Mouse (Mus musculus): ENCODE results near the gene Cmtm5.
A peak's percentile ranks its signal among the peaks of the same experiment; 100 is the strongest.
"Not testable (repeated sequence)": the region's sequence is repeated elsewhere in the genome, so short reads cannot be mapped to it uniquely, and the experiment has no call there.

Gene Cmtm5

GRCm38 (mm10) chr14:54932645-54933150 lies 3.4 kb upstream of the Cmtm5 start, which contains the start of gene Il25:
Il25 (plus strand) TSS chr14:54932695.
- no peak for DNase-seq (ENCODE audit: low read depth, low spot score)

GRCm38 (mm10) chr14:54936831-54937160 lies 735 bp downstream of the Cmtm5 start:
- DNase-seq (ENCODE audit: low read depth, low spot score) = no peak

DNA sequence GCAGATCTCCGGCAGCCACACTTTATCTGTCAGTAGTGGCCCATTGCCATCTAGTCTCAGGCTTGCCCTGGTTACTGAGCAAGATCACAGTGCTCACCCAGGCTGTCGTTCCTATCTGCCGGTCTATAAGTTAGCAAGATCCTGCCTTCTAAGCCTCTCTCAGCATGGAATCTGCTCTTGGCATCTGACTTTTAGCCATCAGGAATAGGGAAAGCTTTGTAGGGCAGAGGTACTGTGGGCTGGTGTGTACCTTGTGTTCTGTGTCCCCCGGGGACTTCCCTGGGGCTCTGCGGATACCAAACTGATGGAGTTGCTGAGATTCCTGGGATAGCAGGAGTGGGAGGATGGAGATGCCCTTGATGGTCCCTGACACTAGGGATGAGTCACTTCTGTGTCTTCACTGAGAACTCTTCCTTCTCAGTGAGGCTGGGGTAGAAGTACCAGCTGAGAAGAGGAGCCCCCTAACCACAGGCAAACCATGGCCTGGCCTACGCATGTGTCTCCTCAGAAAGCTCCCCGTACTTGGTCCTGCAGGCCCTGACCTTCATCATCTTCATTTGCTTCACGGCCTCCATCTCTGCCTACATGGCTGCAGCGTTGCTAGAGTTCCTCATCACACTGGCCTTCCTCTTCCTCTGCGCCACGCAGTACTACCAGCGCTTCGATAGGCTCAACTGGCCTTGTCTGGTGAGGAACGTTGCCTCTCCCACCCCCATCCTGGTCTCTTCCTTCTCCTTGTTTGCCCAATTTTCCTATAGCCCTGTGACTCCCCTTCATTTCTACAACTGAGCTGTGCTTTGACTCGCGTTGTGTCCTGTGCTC lies 1.5 kb downstream of the Cmtm5 start:
- no peak for DNase-seq (ENCODE audit: low read depth, low spot score)

DNA sequence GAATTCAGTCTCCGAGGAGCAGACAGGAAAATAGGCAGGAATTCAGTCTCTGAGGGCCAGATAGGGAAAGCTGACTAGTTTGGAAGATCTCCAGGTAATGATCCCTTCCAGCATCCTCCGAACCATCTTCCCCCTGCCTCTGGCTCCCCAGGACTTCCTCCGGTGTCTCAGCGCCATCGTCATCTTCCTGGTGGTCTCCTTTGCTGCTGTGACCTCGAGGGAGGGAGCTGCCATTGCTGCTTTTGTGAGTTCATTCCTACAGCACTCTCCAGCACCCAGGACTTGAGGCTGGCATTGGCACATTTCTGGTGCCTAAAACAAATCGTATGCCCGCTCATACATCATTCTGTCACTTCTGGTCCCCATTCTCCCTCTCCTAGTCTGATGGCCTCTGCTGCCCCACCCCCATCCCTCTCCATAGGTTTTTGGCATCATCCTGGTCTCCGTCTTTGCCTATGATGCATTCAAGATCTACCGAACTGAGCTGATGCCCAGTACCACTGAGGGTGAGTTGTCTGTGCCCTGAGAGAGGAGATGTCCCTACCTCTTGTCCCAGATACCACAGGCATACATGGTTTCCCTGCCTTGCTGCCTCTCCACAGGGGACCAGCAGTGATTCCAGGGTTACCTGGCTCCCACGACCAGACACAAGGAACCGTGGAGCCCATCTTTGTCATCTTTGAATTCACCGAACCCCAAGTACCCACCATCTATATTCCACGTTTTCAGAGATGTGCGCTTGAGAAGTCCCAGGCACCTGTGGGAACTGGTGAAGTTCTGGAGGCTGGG lies 2.6 kb downstream of the Cmtm5 start:
- DNase-seq (ENCODE audit: low read depth, low spot score) = no peak

GRCm38 (mm10) chr14:54939434-54940175 lies 3.5 kb downstream of the Cmtm5 start:
- peak; percentile 68 for DNase-seq (ENCODE audit: low read depth, low spot score)

- no peak for DNase-seq (ENCODE audit: low read depth, low spot score)
Measured at GRCm38 (mm10) chr14:54940176-54940530, 4.1 kb downstream of the Cmtm5 start.

- DNase-seq (ENCODE audit: low read depth, low spot score) = no peak
Measured at GRCm38 (mm10) chr14:54941024-54941978, 5.2 kb downstream of the Cmtm5 start.

- DNase-seq (ENCODE audit: low read depth, low spot score) = no peak
Measured at GRCm38 (mm10) chr14:54942479-54942878, 6.4 kb downstream of the Cmtm5 start.

DNA sequence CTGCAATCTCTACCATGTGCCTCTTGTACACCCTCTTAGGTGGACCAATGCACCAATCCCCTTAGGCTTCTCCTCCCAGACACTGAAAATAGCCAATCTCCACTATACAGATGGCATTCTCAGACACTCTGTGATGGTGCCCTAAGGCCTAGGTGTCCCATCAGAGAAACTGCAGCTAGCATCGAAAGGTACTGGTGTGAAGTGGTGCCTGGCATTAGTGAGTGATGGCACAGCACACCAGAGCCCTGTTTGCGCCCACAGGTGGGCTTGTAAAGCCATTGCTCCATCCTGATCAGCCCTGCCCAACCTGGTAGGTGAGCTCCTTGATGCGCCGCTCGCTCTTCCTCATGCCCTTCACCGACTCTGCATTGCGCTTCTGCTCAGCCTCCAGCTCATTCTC lies 7.9 kb downstream of the Cmtm5 start:
- no peak for DNase-seq (ENCODE audit: low read depth, low spot score)

GRCm38 (mm10) chr14:54944939-54945338 lies 8.9 kb downstream of the Cmtm5 start:
- DNase-seq (ENCODE audit: low read depth, low spot score) = no peak

DNA sequence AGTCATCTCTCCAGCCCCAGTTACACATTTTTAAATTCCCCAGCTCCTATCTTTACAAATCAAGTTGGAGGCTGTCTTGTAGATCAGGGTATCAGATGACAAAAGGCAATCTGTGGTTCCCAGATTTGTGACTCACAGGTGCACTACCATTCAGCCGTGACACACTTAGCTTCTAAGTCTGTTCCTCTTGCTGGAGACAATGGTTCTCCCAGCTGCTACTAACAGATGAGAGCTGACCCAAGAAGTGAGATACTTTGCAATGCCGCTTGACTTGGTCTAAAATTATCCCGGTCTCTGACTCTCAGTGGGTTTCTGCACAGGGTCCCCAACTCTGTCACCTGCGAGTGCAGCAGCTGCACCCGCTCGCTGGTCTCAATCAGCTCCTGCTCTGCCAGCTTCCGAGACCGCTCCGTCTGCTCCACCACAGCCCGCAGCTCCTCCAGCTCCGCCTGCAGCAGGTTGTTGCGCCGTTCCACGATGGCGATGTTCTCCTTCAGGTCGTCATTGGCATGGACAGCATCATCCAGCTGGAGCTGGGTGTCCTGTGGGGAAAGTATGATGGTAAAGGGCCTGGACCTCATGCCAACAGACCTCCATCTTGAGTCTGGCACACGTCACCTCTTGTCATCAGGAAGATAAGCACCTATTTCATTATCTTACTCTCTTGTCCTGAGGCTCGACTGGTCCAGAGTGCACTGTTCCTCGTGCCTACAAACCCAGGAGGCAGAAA lies 10.1 kb downstream of the Cmtm5 start:
- DNase-seq (ENCODE audit: low read depth, low spot score) = peak; percentile 57

DNA sequence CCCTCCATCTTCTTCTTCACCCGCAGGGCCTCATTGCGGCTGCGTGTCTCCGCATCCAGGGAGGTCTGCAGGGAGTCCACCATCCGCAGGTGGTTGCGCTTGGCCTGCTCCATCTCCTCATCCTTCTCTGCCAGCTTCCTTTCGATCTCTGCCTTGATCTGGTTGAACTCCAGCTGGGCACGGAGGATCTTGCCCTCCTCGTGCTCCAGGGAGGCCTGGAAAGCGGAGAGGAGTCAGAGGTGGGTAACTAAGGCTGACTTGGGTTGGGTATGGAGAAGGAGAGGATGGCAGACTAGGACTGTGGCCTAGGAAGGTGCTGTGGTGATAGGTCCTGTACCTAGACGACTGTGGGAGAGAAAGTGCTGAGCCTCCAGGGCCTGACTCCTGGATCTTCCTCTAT lies 10.9 kb downstream of the Cmtm5 start:
- DNase-seq (ENCODE audit: low read depth, low spot score) = not testable (repeated sequence)

DNA sequence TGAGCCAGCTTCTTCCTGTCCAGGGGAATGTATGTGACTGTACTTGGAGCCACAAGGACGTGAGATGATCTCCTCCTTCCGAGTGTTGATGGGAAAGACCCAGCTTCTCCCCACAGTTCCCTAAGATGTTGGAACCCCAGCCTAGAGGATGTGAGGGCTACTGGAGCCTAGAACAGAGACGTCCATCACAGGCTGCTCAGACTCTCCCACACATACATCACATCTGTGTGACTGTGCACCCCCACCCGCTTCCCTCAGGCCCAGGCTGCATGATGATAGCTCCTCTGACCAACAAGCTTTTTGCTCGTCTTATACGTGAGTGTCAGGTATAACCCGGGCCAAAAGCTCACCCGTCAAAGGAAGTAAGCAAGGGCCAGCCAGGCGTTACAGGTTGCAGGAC lies 12.7 kb downstream of the Cmtm5 start:
- DNase-seq (ENCODE audit: low read depth, low spot score) = no peak

GRCm38 (mm10) chr14:54950493-54950892 lies 14.4 kb downstream of the Cmtm5 start:
- no peak for DNase-seq (ENCODE audit: low read depth, low spot score)

DNA sequence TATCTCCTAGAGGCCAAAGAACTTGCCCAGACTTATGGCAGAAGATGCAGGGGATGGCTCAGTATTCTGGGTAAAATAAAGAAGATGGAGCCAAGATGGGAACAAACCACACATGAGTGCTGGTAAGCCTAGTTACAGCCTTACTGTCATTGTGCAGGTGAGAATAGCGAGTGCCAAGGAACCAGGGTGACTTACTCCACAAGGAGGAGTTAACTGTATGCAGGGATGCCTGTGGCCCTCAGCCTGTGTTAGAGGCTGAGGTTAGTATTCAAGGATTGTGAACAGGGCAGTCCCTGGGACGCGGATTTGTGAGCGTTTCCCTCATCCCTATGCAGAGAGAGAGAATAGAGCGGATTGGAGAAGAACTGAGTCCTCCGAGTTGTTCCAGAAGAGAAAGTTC lies 15.5 kb downstream of the Cmtm5 start:
- no peak for DNase-seq (ENCODE audit: low read depth, low spot score)

DNA sequence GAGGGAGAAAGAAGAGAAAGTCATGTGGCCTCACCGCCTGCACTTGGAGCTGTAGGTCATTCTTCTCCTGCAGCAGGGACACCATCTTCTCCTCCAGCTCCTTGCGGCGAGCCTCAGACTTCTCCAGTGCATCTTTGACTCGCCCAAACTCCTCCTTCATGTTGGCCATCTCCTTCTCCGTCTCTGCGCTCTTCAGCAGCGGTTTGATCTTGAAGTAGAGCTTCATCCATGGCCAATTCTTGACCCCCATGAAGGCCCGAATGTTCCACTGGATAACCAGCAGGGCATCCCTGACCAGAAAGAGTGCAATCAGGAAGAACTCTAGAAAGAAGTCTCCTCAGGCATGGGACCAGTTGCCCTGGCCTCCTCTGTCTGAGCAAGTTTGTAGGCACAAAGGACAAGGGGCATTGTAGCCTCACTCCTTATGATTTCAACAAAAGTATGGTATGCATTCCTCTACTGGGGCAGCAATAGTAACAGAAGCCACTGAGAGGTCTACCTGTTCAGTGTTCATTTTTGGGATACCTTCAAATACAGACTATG lies 17.7 kb downstream of the Cmtm5 start:
- no peak for DNase-seq (ENCODE audit: low read depth, low spot score)

- no peak for DNase-seq (ENCODE audit: low read depth, low spot score)
Measured at GRCm38 (mm10) chr14:54954474-54954873, 18.4 kb downstream of the Cmtm5 start.

DNA sequence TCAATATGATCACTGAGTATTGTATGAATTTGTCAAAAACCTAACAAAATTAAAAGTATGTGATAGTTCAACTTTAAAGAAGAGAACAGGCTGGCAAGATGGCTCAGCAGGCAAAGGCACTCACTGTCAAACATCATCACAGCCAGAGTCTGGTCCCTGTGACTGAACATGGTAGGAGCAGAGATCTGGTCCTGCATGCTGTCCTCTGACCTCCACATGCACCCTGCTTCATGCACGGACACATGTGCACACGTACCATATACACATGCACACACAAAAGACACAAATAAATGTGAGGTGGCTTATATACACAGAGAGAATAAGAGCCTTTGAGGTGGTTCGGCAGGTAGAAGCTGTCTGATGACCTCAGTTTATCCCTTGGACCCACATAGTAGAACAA lies 19.4 kb downstream of the Cmtm5 start:
- DNase-seq (ENCODE audit: low read depth, low spot score) = no peak

DNA sequence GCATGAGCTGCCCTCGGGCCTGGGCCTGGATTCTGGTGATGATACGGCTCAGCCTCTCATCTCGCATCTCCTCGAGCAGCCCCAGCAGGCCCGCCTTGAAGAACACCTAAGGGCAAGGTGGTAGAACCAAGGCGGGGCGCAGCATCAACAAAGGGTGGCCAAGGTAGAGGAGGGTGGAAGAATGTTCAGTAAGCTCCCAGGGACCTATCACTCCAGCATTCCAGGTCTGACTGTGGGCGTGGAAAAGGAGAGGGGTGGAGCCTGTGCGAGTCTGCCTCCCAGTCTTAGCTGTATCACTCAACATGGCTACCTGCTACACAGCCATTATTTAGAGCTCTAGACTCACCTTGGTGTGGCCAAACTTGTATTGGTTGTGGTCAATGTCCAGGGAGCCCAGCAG lies 20.5 kb downstream of the Cmtm5 start:
- no peak for DNase-seq (ENCODE audit: low read depth, low spot score)

GRCm38 (mm10) chr14:54958503-54958902 lies 22.4 kb downstream of the Cmtm5 start:
- no peak for DNase-seq (ENCODE audit: low read depth, low spot score)

Data from brain, adult 2 months (tissue).